Mouse (Mus musculus) intestine, embryonic 16.5 days (tissue): ENCODE data around the gene Ccni. TPM values are rescaled to one million over a fixed set of nuclear protein-coding genes. Genes with fewer than 3 reads are reported as not detected.
A peak's percentile ranks its signal among the peaks of the same experiment; 100 is the strongest.

Experiments
- ATAC-seq: fragments of 200-750 bp; cut with Nextera tagmentation; 2 replicates; pipeline ENCODE4 v1.8.0; 2017; ENCODE audit warnings: moderate TSS enrichment, moderate library complexity
- H3K27ac ChIP-seq: fragments of 300-500 bp; sonication (generic); 2 replicates; pipeline ENCODE4 v1.5.1; 2014; ENCODE audit warnings: mild to moderate bottlenecking, low read length
- H3K27me3 ChIP-seq: fragments of 300-500 bp; sonication (generic); replicated peaks from 2 replicates; pipeline ENCODE4 v1.6.1; 2014; ENCODE audit warnings: low read length, control low read depth, mixed read lengths; ENCODE audit not compliant: control insufficient read depth, insufficient read depth
- H3K36me3 ChIP-seq: fragments of 300-500 bp; sonication (generic); 2 replicates; pipeline ENCODE4 v1.6.1; 2014; ENCODE audit warnings: low read length, control low read depth; ENCODE audit not compliant: control insufficient read depth, insufficient read depth
- H3K4me1 ChIP-seq: fragments of 300-500 bp; sonication (generic); 2 replicates; pipeline ENCODE4 v1.6.1; 2014; ENCODE audit warnings: low read length, control low read depth, mixed read lengths; ENCODE audit not compliant: control insufficient read depth, insufficient read depth
- H3K4me2 ChIP-seq: fragments of 300-500 bp; sonication (generic); 2 replicates; pipeline ENCODE4 v1.6.1; 2014; ENCODE audit warnings: low read depth, low read length, control low read depth
- H3K4me3 ChIP-seq: fragments of 300-500 bp; sonication (generic); 2 replicates; pipeline ENCODE4 v1.5.1; 2014; ENCODE audit warnings: mild to moderate bottlenecking, low read length
- H3K9ac ChIP-seq: fragments of 300-500 bp; sonication (generic); 2 replicates; pipeline ENCODE4 v1.6.1; 2014; ENCODE audit warnings: low read depth, low read length
- H3K9me3 ChIP-seq: fragments of 300-500 bp; sonication (generic); 2 replicates; pipeline ENCODE4 v1.6.1; 2016; ENCODE audit warnings: low read length, control low read depth; ENCODE audit not compliant: control insufficient read depth
- WGBS: fragments of 180-500 bp; shearing (Covaris S2); extraction: QIAGEN DNeasy Blood & Tissue Kit; methylation state at CpG from one replicate; pipeline ENCODE4 v1.1.7; 2014; 5-methylcytosine and 5-hydroxymethylcytosine counted together
- polyA plus RNA-seq: library from polyadenylated mRNA; unstranded; fragments of >200 nt; fragmentation: Nextera tagmentation; extraction: Ambion mirVana; gene quantifications from 2 replicates; pipeline ENCODE4 v1.2.1, GENCODE M21; 2015

Gene Ccni
- polyA plus RNA-seq, 1 experiment from 2014 or later: 67.5 TPM

GRCm38 (mm10) chr5:93133445-93134244, 72.7 kb downstream of the Ccni start:
- no peak for ATAC-seq
- H3K9ac ChIP-seq: no peak overlapping the region
- H3K4me1 ChIP-seq: peaks cover 41% of the 10 kb centered on the region
- 38% methylated on average over 10 of the region's 10 CpGs for WGBS
- no peak overlapping the region for H3K4me2 ChIP-seq
- H3K9me3 ChIP-seq: peaks cover 4% of the 10 kb centered on the region; the same call in 1 of the 2 replicates
- H3K27me3 ChIP-seq: no peaks in the 10 kb centered on the region
- no peak overlapping the region for H3K4me3 ChIP-seq
- H3K27ac ChIP-seq: peak overlapping the region; percentile 43
- no peaks in the 10 kb centered on the region for H3K36me3 ChIP-seq

Other genes starting within 250 kb of the Ccni start
- gene Sowahb, start 161.5 kb downstream of the Ccni start, polyA plus RNA-seq: 5.2 and 7.6 TPM in 2 replicates
- gene Sept11, start 113.1 kb downstream of the Ccni start, polyA plus RNA-seq: 115 and 116 TPM in 2 replicates
- gene 2010109A12Rik, start within 50 bp of the Ccni start, polyA plus RNA-seq: 1.8 and 2.1 TPM in 2 replicates
- gene Ccng2, start 60.8 kb upstream of the Ccni start, polyA plus RNA-seq: 27.3 and 30.8 TPM in 2 replicates